Mouse (Mus musculus) stomach, postnatal 0 days (tissue): ENCODE data around the gene Il6st. TPM values are rescaled to one million over a fixed set of nuclear protein-coding genes. Genes with fewer than 3 reads are reported as not detected.
A peak's percentile ranks its signal among the peaks of the same experiment; 100 is the strongest.

Source experiments
- ATAC-seq: fragments of 200-750 bp; cut with Nextera tagmentation; 2 replicates; pipeline ENCODE4 v1.8.0; 2017; ENCODE audit not compliant: low FRiP score, low TSS enrichment
- DNase-seq: peaks from one replicate; pipeline ENCODE4 v3.0.0-alpha.2; 2016; ENCODE audit warnings: low spot score
- H3K27ac ChIP-seq: fragments of 300-500 bp; sonication (generic); replicated peaks from 2 replicates; pipeline ENCODE4 v1.5.1; 2014; ENCODE audit warnings: mild to moderate bottlenecking, control low read depth
- H3K27me3 ChIP-seq: fragments of 300-500 bp; sonication (generic); 2 replicates; pipeline ENCODE4 v1.6.1; 2014; ENCODE audit warnings: low read length; ENCODE audit not compliant: control insufficient read depth, insufficient read depth
- H3K36me3 ChIP-seq: fragments of 300-500 bp; sonication (generic); 2 replicates; pipeline ENCODE4 v1.6.1; 2014; ENCODE audit warnings: low read length, mixed read lengths; ENCODE audit not compliant: control insufficient read depth, insufficient read depth
- H3K4me1 ChIP-seq: fragments of 300-500 bp; sonication (generic); replicated peaks from 2 replicates; pipeline ENCODE4 v1.6.1; 2014; ENCODE audit warnings: antibody characterized with exemption; ENCODE audit not compliant: control insufficient read depth, insufficient read depth
- H3K4me2 ChIP-seq: fragments of 300-500 bp; sonication (generic); replicated peaks from 2 replicates; pipeline ENCODE4 v1.6.1; 2014; ENCODE audit warnings: low read depth, mild to moderate bottlenecking, control low read depth, moderate library complexity
- H3K4me3 ChIP-seq: fragments of 300-500 bp; sonication (generic); 2 replicates; pipeline ENCODE4 v1.5.1; 2014; ENCODE audit warnings: low read depth, low read length, control low read depth
- H3K9ac ChIP-seq: fragments of 300-500 bp; sonication (generic); 2 replicates; pipeline ENCODE4 v1.6.1; 2014; ENCODE audit warnings: mild to moderate bottlenecking, low read length, control low read depth, mixed read lengths
- H3K9me3 ChIP-seq: fragments of 300-500 bp; sonication (generic); 2 replicates; pipeline ENCODE4 v1.6.1; 2016; ENCODE audit warnings: low read length; ENCODE audit not compliant: control insufficient read depth
- CTCF ChIP-seq: IDR thresholded peaks from 2 replicates; pipeline ENCODE4 v1.5.1; 2016; ENCODE audit warnings: antibody characterized with exemption, low read depth, mild to moderate bottlenecking, moderate library complexity
- EP300 ChIP-seq: optimal IDR thresholded peaks from 2 replicates; pipeline ENCODE3; 2016; ENCODE audit warnings: antibody characterized with exemption
- WGBS: fragments of 180-500 bp; shearing (Covaris S2); extraction: QIAGEN DNeasy Blood & Tissue Kit; methylation state at CpG from one replicate; pipeline ENCODE4 v1.1.7; 2014; 5-methylcytosine and 5-hydroxymethylcytosine counted together
- polyA plus RNA-seq: library from polyadenylated mRNA; unstranded; fragments of >200 nt; fragmentation: Nextera tagmentation; extraction: Ambion mirVana; gene quantifications from 2 replicates; pipeline ENCODE4 v1.2.1, GENCODE M21; 2015

Il6st gene
- polyA plus RNA-seq, 1 experiment from 2014 or later, result 25.8 TPM

- no peak overlapping the region for H3K9ac ChIP-seq
- no peaks in the 10 kb centered on the region for H3K27me3 ChIP-seq
- DNase-seq, result no peak
- 87% methylated on average over 7 of the region's 7 CpGs for WGBS
- no peak overlapping the region for H3K4me3 ChIP-seq
- H3K4me1 ChIP-seq, result no peaks in the 10 kb centered on the region
- no peaks in the 10 kb centered on the region for H3K9me3 ChIP-seq
- no peaks in the 10 kb centered on the region for H3K36me3 ChIP-seq
- no peak overlapping the region for H3K4me2 ChIP-seq
- TF ChIP-seq EP300 (no peak), CTCF (no peak)
- no peak overlapping the region for H3K27ac ChIP-seq
- no peak for ATAC-seq
Measured at GRCm38 (mm10) chr13:112537065-112537464, 73.2 kb downstream of the Il6st start.

GRCm38 (mm10) chr13:112540616-112541015, 76.7 kb downstream of the Il6st start:
- Histone ChIP-seq H3K4me1 (no peaks in the 10 kb centered on the region), H3K4me2 (no peak overlapping the region), H3K9me3 (no peaks in the 10 kb centered on the region), H3K36me3 (no peaks in the 10 kb centered on the region), H3K9ac (no peak overlapping the region), H3K4me3 (no peak overlapping the region), H3K27me3 (no peaks in the 10 kb centered on the region), H3K27ac (no peak overlapping the region)
- ATAC-seq (no peak), DNase-seq (no peak)
- TF ChIP-seq EP300 (no peak), CTCF (no peak)
- 43% methylated on average over 3 of the region's 3 CpGs for WGBS

- no peak overlapping the region for H3K9ac ChIP-seq
- H3K4me3 ChIP-seq, result no peak overlapping the region
- DNase-seq, result no peak
- no peaks in the 10 kb centered on the region for H3K27me3 ChIP-seq
- peak; percentile 88 for ATAC-seq
- H3K9me3 ChIP-seq, result no peaks in the 10 kb centered on the region
- TF ChIP-seq CTCF (no peak), EP300 (no peak)
- no peak overlapping the region for H3K27ac ChIP-seq
- 48% methylated on average over 10 of the region's 10 CpGs for WGBS
- H3K4me1 ChIP-seq, result no peaks in the 10 kb centered on the region
- H3K36me3 ChIP-seq, result no peaks in the 10 kb centered on the region
- no peak overlapping the region for H3K4me2 ChIP-seq
Measured at GRCm38 (mm10) chr13:112541223-112541975, 77.5 kb downstream of the Il6st start.

- Histone ChIP-seq H3K27me3 (no peaks in the 10 kb centered on the region), H3K4me3 (no peak overlapping the region), H3K9ac (no peak overlapping the region), H3K9me3 (no peaks in the 10 kb centered on the region), H3K27ac (no peak overlapping the region), H3K36me3 (no peaks in the 10 kb centered on the region), H3K4me1 (no peaks in the 10 kb centered on the region), H3K4me2 (no peak overlapping the region)
- TF ChIP-seq EP300 (no peak), CTCF (no peak)
- WGBS, result 77% methylated on average over 7 of the region's 7 CpGs
- DNase-seq (no peak), ATAC-seq (no peak)
Measured at GRCm38 (mm10) chr13:112551641-112552548, 88.0 kb downstream of the Il6st start.

GRCm38 (mm10) chr13:112553304-112553703, 89.4 kb downstream of the Il6st start:
- no peak overlapping the region for H3K4me2 ChIP-seq
- TF ChIP-seq CTCF (no peak), EP300 (no peak)
- no peaks in the 10 kb centered on the region for H3K27me3 ChIP-seq
- no peaks in the 10 kb centered on the region for H3K36me3 ChIP-seq
- WGBS, result 82% methylated on average over 5 of the region's 5 CpGs
- H3K4me1 ChIP-seq, result no peaks in the 10 kb centered on the region
- H3K27ac ChIP-seq, result no peak overlapping the region
- no peak overlapping the region for H3K4me3 ChIP-seq
- ATAC-seq (no peak), DNase-seq (no peak)
- H3K9ac ChIP-seq, result no peak overlapping the region
- no peaks in the 10 kb centered on the region for H3K9me3 ChIP-seq
